ENCODE assay signal across 33 mouse cellular contexts in the genomic region with DNA sequence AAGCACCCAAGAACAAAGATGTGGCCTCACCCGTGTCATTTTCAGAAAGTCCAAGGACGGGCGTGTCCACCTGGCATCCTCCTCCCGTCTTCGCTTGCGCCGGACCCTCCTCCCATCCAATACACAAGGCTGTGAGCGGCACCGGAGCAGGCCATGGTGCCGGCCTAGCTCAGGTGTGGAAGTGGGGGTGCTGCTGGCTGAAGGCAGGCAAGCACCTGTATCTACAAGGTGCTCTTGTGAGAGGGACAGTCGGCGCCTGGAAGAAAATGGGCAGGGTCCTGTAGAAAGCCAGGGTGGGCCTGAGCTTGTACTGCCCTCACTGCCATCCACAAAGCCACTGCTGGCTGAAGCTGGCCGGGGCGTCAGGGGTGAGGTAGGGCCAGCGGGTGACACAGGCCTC.
"Had no signal": no experiment of that assay in that cellular context is flagged by ENCODE, and none has a peak within 500 bp of the region (broad histone marks: within the 10 kb centered on the region; RNA-seq: fewer than 3 reads in every experiment).

No protein-coding gene starts in this region.

- H3K27me3 ChIP-seq: heart, embryonic 12.5 days; heart, embryonic 13.5 days; heart, embryonic 15.5 days; hindbrain, embryonic 12.5 days; hindbrain, embryonic 13.5 days; hindbrain, embryonic 15.5 days; intestine, embryonic 15.5 days; kidney, embryonic 15.5 days had no signal

- H3K27ac ChIP-seq: heart, embryonic 13.5 days; heart, embryonic 15.5 days; hindbrain, embryonic 10.5 days; hindbrain, embryonic 12.5 days; hindbrain, embryonic 13.5 days; hindbrain, embryonic 14.5 days; hindbrain, embryonic 15.5 days; hindbrain, postnatal 0 days; intestine, embryonic 15.5 days; kidney, embryonic 15.5 days; layer of hippocampus, adult 2 months; left cerebral cortex, adult 2 months had no signal

- H3K9me3 ChIP-seq: heart, embryonic 12.5 days; heart, embryonic 13.5 days; heart, embryonic 15.5 days; hindbrain, embryonic 10.5 days; hindbrain, embryonic 12.5 days; hindbrain, embryonic 13.5 days; hindbrain, embryonic 15.5 days; intestine, embryonic 15.5 days; kidney, embryonic 15.5 days had no signal

- H3K4me2 ChIP-seq: heart, embryonic 11.5 days; heart, embryonic 12.5 days; heart, embryonic 13.5 days; heart, embryonic 15.5 days; hindbrain, embryonic 12.5 days; hindbrain, embryonic 13.5 days; hindbrain, embryonic 14.5 days; hindbrain, embryonic 15.5 days; intestine, embryonic 15.5 days; kidney, embryonic 15.5 days had no signal

- H3K4me1 ChIP-seq: heart, embryonic 12.5 days; heart, embryonic 15.5 days; hindbrain, embryonic 12.5 days; hindbrain, embryonic 13.5 days; hindbrain, embryonic 15.5 days; intestine, embryonic 15.5 days; kidney, embryonic 15.5 days had no signal

- H3K9ac ChIP-seq: heart, embryonic 12.5 days; heart, embryonic 13.5 days; heart, embryonic 15.5 days; hindbrain, embryonic 12.5 days; hindbrain, embryonic 13.5 days; hindbrain, embryonic 14.5 days; hindbrain, embryonic 15.5 days; intestine, embryonic 15.5 days; kidney, embryonic 15.5 days had no signal

- ATAC-seq: inflammation-experienced regulatory T-cells, adult 6 months; intestine, embryonic 15.5 days; intestine, embryonic 16.5 days; intestine, postnatal 0 days had no signal

- H3K4me3 ChIP-seq: heart, embryonic 12.5 days; heart, embryonic 13.5 days; heart, embryonic 15.5 days; hindbrain, embryonic 10.5 days; hindbrain, embryonic 12.5 days; hindbrain, embryonic 13.5 days; hindbrain, embryonic 15.5 days; intestine, embryonic 15.5 days; kidney, embryonic 15.5 days; layer of hippocampus, adult 2 months; left cerebral cortex, adult 2 months had no signal

- DNase-seq: heart, postnatal 10 days; heart, postnatal 14 days; heart, postnatal 36 days; heart, postnatal 4 days; kidney, adult 11 months; kidney, adult 18-20 months; kidney, adult 2 months; kidney, adult 8-10 months; kidney, adult 9 months; kidney, postnatal 10 days; kidney, postnatal 14 days; kidney, postnatal 25 days; kidney, postnatal 36 days; kidney, postnatal 4 days; layer of hippocampus, adult 9-11 months; layer of hippocampus, postnatal 36 days had no signal
